Mouse (Mus musculus) spleen, adult 2 months (tissue): ENCODE results near the gene Exosc5.

ENCODE experiments used
- CTCF ChIP-seq: fragments of 200-500 bp; IDR thresholded peaks from 2 replicates; pipeline ENCODE4 v1.5.1; 2011; ENCODE audit warnings: mild to moderate bottlenecking, inconsistent platforms; ENCODE audit not compliant: insufficient read depth, insufficient read length, insufficient replicate concordance; ENCODE audit errors: extremely low read depth
- POLR2A ChIP-seq: fragments of 200-500 bp; IDR thresholded peaks from 2 replicates; pipeline ENCODE4 v1.6.1; 2011; ENCODE audit warnings: low read depth, low read length, inconsistent platforms

DNA sequence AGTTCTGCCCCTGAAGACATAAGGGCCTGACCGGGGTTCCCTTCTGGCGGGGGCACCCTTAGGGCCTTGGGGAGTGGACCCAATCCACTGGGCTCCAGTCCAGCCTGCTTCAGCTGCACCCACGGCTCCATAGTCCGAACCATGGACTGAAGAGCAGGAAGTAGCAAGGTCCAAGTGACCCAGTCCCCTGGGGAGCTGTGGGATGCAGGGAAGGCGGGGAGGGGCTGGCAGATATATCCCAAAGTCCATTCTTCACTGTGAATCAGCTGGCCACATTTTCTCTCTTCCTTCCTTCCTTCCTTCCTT, 43.3 kb upstream of the Exosc5 start, which contains the start of gene Erich4:
- TF ChIP-seq POLR2A (no peak), CTCF (no peak)
